Mouse (Mus musculus): Measurements from ENCODE around the gene Serpinb3a.

DNA sequence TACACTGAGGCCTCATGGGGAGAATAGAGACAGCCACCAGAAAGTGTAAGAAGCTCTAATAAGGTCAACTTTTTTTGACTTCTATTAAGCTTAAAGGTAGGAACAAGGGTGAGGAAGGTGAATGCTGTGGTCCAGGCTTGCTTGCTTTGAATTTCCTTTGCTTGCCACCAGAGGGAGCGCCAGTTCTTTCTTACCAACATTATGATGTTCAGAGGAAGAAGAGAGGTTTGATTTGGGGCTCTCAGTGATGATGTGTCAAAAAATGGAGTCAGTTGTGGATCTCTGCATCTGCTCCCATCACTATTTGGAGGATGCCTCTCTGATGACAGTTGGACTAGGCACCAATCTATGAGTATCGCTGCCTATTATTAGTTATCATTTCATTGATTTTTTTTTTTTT is 37.6 kb downstream of the Serpinb3a start:
- TF ChIP-seq CTCF (IDR thresholded peaks at IDR 0.05; ENCODE audit: extremely low read depth, insufficient read depth, low read length), result peak; percentile 59
- TF ChIP-seq POLR2A (IDR thresholded peaks at IDR 0.05; ENCODE audit: extremely low read depth, insufficient read depth, low read length), result no peak

All from cortical plate, adult 2 months (tissue).